Mouse (Mus musculus) ES-E14 (cell line): ENCODE data around the gene Cdhr3. TPM values are rescaled to one million over a fixed set of nuclear protein-coding genes. Genes with fewer than 3 reads are reported as not detected.
"Not testable (repeated sequence)": the region's sequence is repeated elsewhere in the genome, so short reads cannot be mapped to it uniquely, and the experiment has no call there.

Experiments used
- DNase-seq: peaks from one replicate; pipeline ENCODE4 v3.0.0-alpha.2; 2013; ENCODE audit warnings: low read depth, low spot score
- H3K27ac ChIP-seq: 2 replicates; pipeline ENCODE4 v1.5.1; 2012; ENCODE audit warnings: low read depth, mild to moderate bottlenecking, low read length, moderate library complexity, mixed read lengths; ENCODE audit not compliant: poor library complexity, insufficient read depth, severe bottlenecking
- H3K36me3 ChIP-seq: 2 replicates; pipeline ENCODE4 v1.6.1; 2012; ENCODE audit warnings: mild to moderate bottlenecking, low read length, moderate library complexity, mixed read lengths; ENCODE audit not compliant: control insufficient read depth, poor library complexity, insufficient read depth, severe bottlenecking
- H3K4me1 ChIP-seq, 2 experiments: fragments of 150-350 bp in 1 of 2; sonication (generic) in 1 of 2; 2 replicates each; pipeline ENCODE4 v1.6.1; 2012; ENCODE audit warnings: low read length in 2 of 2, mild to moderate bottlenecking in 1 of 2, mixed read lengths in 1 of 2; ENCODE audit not compliant: control insufficient read depth in 2 of 2, insufficient read depth in 2 of 2, poor library complexity in 1 of 2
- H3K4me3 ChIP-seq, 2 experiments: fragments of 150-350 bp in 1 of 2; sonication (generic) in 1 of 2; 2 replicates each; pipeline ENCODE4 v1.5.1; 2012; ENCODE audit warnings: low read length in 2 of 2, low read depth in 1 of 2, mild to moderate bottlenecking in 1 of 2, mixed read lengths in 1 of 2; ENCODE audit not compliant: insufficient read depth in 1 of 2, poor library complexity in 1 of 2, severe bottlenecking in 1 of 2
- H3K9ac ChIP-seq: 2 replicates; pipeline ENCODE4 v1.6.1; 2012; ENCODE audit warnings: low read depth, mild to moderate bottlenecking, low read length, mixed read lengths; ENCODE audit not compliant: poor library complexity, insufficient read depth, severe bottlenecking
- H3K9me3 ChIP-seq: fragments of 150-350 bp; sonication (generic); 2 replicates; pipeline ENCODE4 v1.6.1; 2012; ENCODE audit warnings: low read depth, mild to moderate bottlenecking, low read length; ENCODE audit not compliant: control insufficient read depth, insufficient read depth
- CHD2 ChIP-seq: IDR thresholded peaks from 2 replicates; pipeline ENCODE4 v1.6.1; 2014; ENCODE audit warnings: mild to moderate bottlenecking, low read depth, low read length, inconsistent platforms
- HCFC1 ChIP-seq: IDR thresholded peaks from 2 replicates; pipeline ENCODE4 v1.6.1; 2012; ENCODE audit warnings: low read length, inconsistent platforms, borderline replicate concordance; ENCODE audit not compliant: insufficient read depth
- MAFK ChIP-seq: IDR thresholded peaks from 2 replicates; pipeline ENCODE4 v1.6.1; 2014; ENCODE audit warnings: mild to moderate bottlenecking, low read depth, low read length, inconsistent platforms; ENCODE audit not compliant: insufficient read depth
- ZC3H11A ChIP-seq: IDR thresholded peaks from 2 replicates; pipeline ENCODE4 v1.6.1; 2012; ENCODE audit warnings: low read depth, mild to moderate bottlenecking, inconsistent platforms, low read length, borderline replicate concordance
- ZNF384 ChIP-seq: IDR thresholded peaks from 2 replicates; pipeline ENCODE4 v1.6.1; 2012; ENCODE audit warnings: low read depth, low read length, inconsistent platforms
- in situ Hi-C, 2 experiments: fragments of 600-800 bp; cut with MboI; formaldehyde crosslinking; loops; one replicate each; pipeline ENCODE4 v1.15.1; 2025; ENCODE audit warnings: low sequenced_read_pairs in 2 of 2, inconsistent platforms in 1 of 2; ENCODE audit not compliant: unreplicated experiment in 2 of 2
- total RNA-seq: library from RNA; depleted of rRNA; stranded (reverse); fragments of 300-350 nt; gene quantifications from 2 replicates; pipeline ENCODE4 v1.2.3, GENCODE M21; 2012

The Cdhr3 gene
- total RNA-seq, 1 experiment = not detected

GRCm38 (mm10) chr12:33007176-33007575, 85.5 kb downstream of the Cdhr3 start:
- no peaks in the 10 kb centered on the region for H3K36me3 ChIP-seq
- no peak for DNase-seq
- H3K9me3 ChIP-seq = no peaks in the 10 kb centered on the region
- TF ChIP-seq ZC3H11A (no peak), ZNF384 (no peak), CHD2 (no peak), MAFK (no peak), HCFC1 (no peak)
- H3K27ac ChIP-seq = no peak overlapping the region
- in situ Hi-C loops = no loop called here
- no peak overlapping the region for H3K9ac ChIP-seq
- H3K4me1 ChIP-seq = peaks cover 2 to 8% of the 10 kb centered on the region in 2 experiments; a peak in 2 of 4 replicates
- no peak overlapping the region for H3K4me3 ChIP-seq

- no peak for TF ChIP-seq MAFK
- TF ChIP-seq HCFC1 = no peak
- TF ChIP-seq CHD2 = no peak
- TF ChIP-seq ZC3H11A = no peak
- no peak for TF ChIP-seq ZNF384
- no peak for DNase-seq
- Histone ChIP-seq H3K4me1 (peaks cover 2 to 8% of the 10 kb centered on the region in 2 experiments; a peak in 2 of 4 replicates), H3K36me3 (no peaks in the 10 kb centered on the region), H3K27ac (no peak overlapping the region), H3K4me3 (no peak overlapping the region), H3K9ac (no peak overlapping the region), H3K9me3 (no peaks in the 10 kb centered on the region)
- in situ Hi-C loops = no loop called here
Measured at GRCm38 (mm10) chr12:33005858-33006257, 86.8 kb downstream of the Cdhr3 start.

GRCm38 (mm10) chr12:33003339-33003965, 89.2 kb downstream of the Cdhr3 start:
- Histone ChIP-seq H3K9me3 (no peaks in the 10 kb centered on the region), H3K4me3 (no peak overlapping the region), H3K36me3 (no peaks in the 10 kb centered on the region), H3K9ac (no peak overlapping the region), H3K4me1 (peaks cover 2 to 4% of the 10 kb centered on the region in 2 experiments; a peak in 2 of 4 replicates), H3K27ac (no peak overlapping the region)
- no peak for DNase-seq
- TF ChIP-seq CHD2 = no peak
- in situ Hi-C loops = no loop called here

- Histone ChIP-seq H3K9ac (no peak overlapping the region), H3K36me3 (no peaks in the 10 kb centered on the region), H3K4me1 (no peaks in the 10 kb centered on the region), H3K9me3 (no peaks in the 10 kb centered on the region), H3K27ac (no peak overlapping the region), H3K4me3 (no peak overlapping the region)
- in situ Hi-C loops = no loop called here
- no peak for DNase-seq
- TF ChIP-seq HCFC1 (no peak), MAFK (no peak), CHD2 (no peak), ZC3H11A (no peak), ZNF384 (no peak)
Measured at GRCm38 (mm10) chr12:33000402-33000801, 92.3 kb downstream of the Cdhr3 start.

GRCm38 (mm10) chr12:32999778-33000177, 92.9 kb downstream of the Cdhr3 start:
- H3K9me3 ChIP-seq, H3K4me3 ChIP-seq, H3K4me1 ChIP-seq, H3K9ac ChIP-seq, H3K27ac ChIP-seq, in situ Hi-C loops, DNase-seq, H3K36me3 ChIP-seq: not testable (repeated sequence)
